Mouse (Mus musculus) hematopoietic multipotent progenitor cell, adult 10-12 weeks (in vitro differentiated cells): ENCODE data around the gene Micall1. TPM values are rescaled to one million over a fixed set of nuclear protein-coding genes. Genes with fewer than 3 reads are reported as not detected.

Experiments
- polyA plus RNA-seq: library from polyadenylated mRNA; stranded (reverse); fragments of >175 nt; gene quantifications from 2 replicates; pipeline ENCODE4 v1.2.3, GENCODE M21; 2012; ENCODE audit warnings: low replicate concordance

Micall1 gene
- 58.3 and 190 TPM in 2 replicates for polyA plus RNA-seq

DNA sequence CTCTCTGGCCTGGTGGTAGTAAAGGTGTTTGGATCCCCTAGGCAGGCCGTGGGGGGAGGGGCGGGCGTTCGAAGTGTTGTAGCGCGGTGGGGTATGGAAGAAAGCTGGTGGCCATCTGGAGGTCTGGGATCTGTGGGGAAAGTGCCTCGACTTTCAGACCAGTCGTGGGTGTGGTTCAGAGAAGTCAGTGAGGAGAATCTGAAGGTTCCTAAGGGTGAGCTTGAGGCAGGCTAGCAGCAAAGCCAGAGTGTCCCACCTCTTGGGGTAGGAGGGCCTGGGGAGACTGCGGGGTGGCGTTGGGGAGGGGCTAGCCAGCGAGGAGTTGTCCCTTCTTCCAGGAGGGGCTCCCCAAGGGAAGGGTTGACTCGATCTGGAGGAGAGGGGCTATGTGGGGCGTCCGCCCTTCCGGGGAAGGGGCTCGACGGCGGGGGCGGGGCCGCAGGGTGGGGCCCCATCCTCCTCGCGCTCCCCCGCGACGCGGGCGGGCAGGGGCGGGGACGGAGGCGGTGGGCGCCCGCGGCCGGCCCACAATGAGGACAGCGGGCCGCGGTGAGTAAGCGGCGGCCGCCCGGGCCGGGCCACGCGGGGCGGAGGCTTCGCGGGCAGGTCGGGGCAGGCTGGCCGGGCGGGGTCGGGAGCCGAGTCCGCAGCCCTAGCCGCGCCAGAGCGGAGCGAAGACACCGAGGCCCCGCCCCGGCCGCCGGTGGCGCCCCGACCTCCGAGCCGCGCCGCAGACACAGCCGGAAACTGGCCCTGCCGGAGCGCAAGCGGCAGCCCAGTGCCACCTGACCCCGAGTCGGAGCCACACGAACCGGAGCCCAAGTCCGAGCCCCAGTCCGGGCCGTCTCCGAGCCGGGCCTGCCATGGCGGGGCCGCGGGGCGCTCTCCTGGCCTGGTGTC is at the start of gene Micall1:
Gene Micall1, plus strand, starts transcription at position 478 of the 900 bp plus-strand sequence.

GRCm38 (mm10) chr15:79062376-79063159 is 46.1 kb upstream of the Micall1 start, which contains the start of gene Ankrd54:
Gene Ankrd54 (minus strand): TSS chr15:79062893.

DNA sequence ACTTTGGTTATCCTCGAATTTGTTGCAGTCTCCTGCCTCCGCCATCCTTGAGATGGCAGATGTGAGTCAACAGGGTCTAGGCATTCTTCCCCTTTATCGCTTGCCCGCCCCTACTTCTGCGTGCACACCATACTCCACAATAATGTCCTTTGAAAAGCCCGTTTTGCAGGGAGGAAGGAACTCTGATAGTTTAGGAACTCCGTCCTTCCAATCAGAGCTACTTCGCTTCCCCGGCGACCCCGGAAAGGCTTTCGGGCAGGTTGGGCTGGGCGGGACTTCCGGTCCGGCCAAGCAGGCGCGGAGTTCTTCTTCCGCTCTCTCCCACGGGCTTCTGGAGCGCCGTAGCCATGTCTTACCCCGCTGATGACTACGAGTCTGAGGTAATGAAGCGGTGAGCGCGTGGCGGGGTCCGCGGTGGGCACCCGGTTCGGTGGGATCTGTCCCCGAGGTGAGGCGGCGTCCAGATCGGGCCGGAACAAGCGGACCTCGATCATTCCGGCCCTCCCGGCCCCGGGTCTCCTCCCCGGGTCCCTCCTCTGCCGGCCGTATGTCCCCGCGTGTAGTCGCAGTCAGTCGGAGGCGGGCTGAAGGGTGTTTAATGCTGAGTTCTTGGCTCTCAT is 33.7 kb upstream of the Micall1 start, which contains the start of gene Eif3l:
Gene Eif3l, plus strand, starts transcription at position 267 of the 620 bp plus-strand sequence.

DNA sequence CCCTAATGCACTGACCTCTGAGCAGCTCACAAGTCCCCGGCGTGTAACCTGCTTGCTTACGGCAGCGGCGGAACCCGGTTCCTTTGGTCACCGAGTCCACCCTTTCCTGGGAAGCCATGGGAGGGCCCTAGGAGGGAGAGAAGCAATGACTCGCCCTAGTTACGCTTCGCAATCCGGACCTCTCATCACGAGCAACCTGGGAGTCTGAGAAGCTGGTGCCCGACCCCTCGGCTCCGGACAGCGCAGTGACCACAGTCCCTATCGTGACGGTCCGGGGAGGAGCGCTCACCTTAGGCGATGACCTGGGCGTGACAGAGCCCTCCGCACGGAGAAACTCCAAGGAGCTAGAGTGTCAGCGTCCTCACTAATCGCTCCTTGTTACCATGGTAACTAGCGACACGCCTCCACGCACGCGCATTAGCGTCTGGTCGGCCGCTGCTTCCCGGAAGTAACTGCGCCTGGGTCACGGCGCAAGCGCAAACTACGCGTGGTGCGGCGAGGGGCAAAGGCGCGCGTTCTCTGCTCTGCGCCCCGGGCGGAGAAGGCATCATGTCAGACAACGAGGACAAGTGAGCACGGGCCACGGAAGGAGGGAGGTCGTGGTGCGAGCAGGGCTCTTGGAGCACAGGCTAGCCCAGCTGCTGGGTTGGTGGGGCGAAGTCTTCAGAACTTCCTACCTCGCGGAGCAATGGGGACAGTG is 32.3 kb downstream of the Micall1 start, which contains the start of the genes Polr2f and 1700088E04Rik:
Gene Polr2f, plus strand, starts transcription at position 144 of the 700 bp plus-strand sequence.
Gene 1700088E04Rik, minus strand, starts transcription at position 388 of the 700 bp plus-strand sequence.

DNA sequence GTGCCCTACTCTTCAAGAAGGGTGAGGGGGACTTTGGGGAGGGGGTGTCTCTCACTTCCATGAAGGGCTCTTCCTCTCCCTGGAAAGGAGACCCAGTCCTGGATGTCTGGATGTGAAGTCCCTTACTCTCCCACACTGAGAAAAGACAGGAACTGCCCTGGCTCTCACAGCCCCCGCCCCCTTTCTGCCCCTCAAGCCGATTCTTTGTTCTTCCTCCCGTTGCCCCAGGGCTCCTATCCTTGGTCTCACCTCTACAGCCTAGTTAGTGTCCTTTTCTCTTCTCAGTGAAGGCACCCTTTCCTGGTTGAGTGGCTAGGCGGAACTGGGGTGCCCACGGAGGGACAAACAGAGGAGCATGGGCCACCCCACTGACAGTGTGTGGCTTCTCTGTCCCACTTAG is 56.4 kb downstream of the Micall1 start, which contains the start of gene Sox10:
Gene Sox10, minus strand, starts transcription at position 101 of the 400 bp plus-strand sequence.

Other genes starting within 250 kb of the Micall1 start
- gene Gga1, start 231.7 kb upstream of the Micall1 start, polyA plus RNA-seq: 142 and 325 TPM in 2 replicates
- 3.0 and 4.4 TPM in 2 replicates for gene Gm49510, start 209.2 kb upstream of the Micall1 start, polyA plus RNA-seq
- gene Sh3bp1, start 209.1 kb upstream of the Micall1 start, polyA plus RNA-seq: 582 and 2,232 TPM in 2 replicates
- gene Pdxp, start 195.0 kb upstream of the Micall1 start, polyA plus RNA-seq: 12.5 and 16.3 TPM in 2 replicates
- 53.3 and 226 TPM in 2 replicates for gene Lgals1, start 182.2 kb upstream of the Micall1 start, polyA plus RNA-seq
- 13.2 and 25.0 TPM in 2 replicates for gene Nol12, start 174.0 kb upstream of the Micall1 start, polyA plus RNA-seq
- gene Triobp, start 161.2 kb upstream of the Micall1 start, polyA plus RNA-seq: 97.8 and 205 TPM in 2 replicates
- 34.8 and 92.6 TPM in 2 replicates for gene H1f0, start 80.4 kb upstream of the Micall1 start, polyA plus RNA-seq
- 0.31 and 1.8 TPM in 2 replicates for gene Galr3, start 67.0 kb upstream of the Micall1 start, polyA plus RNA-seq
- 26.8 and 56.0 TPM in 2 replicates for gene Ankrd54, start 46.0 kb upstream of the Micall1 start, polyA plus RNA-seq
- gene Eif3l, start 33.7 kb upstream of the Micall1 start, polyA plus RNA-seq: 8.5 and 20.0 TPM in 2 replicates
- 43.4 and 99.7 TPM in 2 replicates for gene Polr2f, start 32.1 kb downstream of the Micall1 start, polyA plus RNA-seq
- not detected in 2 replicates for gene 1700088E04Rik, start 32.4 kb downstream of the Micall1 start, polyA plus RNA-seq
- gene Sox10, start 56.3 kb downstream of the Micall1 start, polyA plus RNA-seq: 0.09 TPM in 1 of 2 replicates, not detected in the other
- gene Pick1, start 120.3 kb downstream of the Micall1 start, polyA plus RNA-seq: 17.2 and 41.5 TPM in 2 replicates
- gene Gm49486, start 120.5 kb downstream of the Micall1 start, polyA plus RNA-seq: not detected in 2 replicates
- gene Slc16a8, start 145.9 kb downstream of the Micall1 start, polyA plus RNA-seq: not detected in 2 replicates
- 0.15 and 0.98 TPM in 2 replicates for gene Baiap2l2, start 176.6 kb downstream of the Micall1 start, polyA plus RNA-seq
- 21.1 and 30.1 TPM in 2 replicates for gene Pla2g6, start 219.5 kb downstream of the Micall1 start, polyA plus RNA-seq
- 0.83 and 3.1 TPM in 2 replicates for gene Maff, start 237.7 kb downstream of the Micall1 start, polyA plus RNA-seq